Mouse (Mus musculus): Measurements from ENCODE around the gene Dusp6. TPM values are rescaled to one million over a fixed set of nuclear protein-coding genes. Genes with fewer than 3 reads are reported as not detected.

Dusp6 gene
- polyA plus RNA-seq, 1 experiment from 2014 or later = 12.3 TPM

DNA sequence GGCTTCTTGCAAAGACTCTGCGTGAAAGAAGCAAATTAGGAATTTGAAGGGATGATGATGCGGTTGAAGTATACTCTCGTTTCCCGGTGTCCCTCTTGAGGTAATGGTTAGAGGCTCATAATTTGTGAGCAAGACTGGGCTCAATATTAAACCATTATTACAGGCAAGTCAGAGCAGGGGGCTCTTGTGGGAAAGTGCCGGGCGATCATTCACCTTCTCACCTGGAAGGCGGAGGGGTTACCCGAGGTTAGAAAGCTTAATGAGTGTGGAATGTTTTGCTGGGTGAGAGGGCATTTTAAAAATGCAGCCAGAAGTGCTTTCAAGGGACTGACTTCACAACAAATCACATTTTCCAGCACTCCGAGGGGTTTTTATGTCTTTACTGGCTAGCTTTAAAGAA, 36.3 kb downstream of the Dusp6 start:
- ATAC-seq (ENCODE audit: low read depth) (no peak), DNase-seq (no peak)
- Histone ChIP-seq H3K27ac (no peak overlapping the region), H3K27me3 (no peaks in the 10 kb centered on the region), H3K9me3 (replicated peaks) (no peaks in the 10 kb centered on the region), H3K9ac (no peak overlapping the region), H3K4me3 (replicated peaks) (no peak overlapping the region), H3K4me1 (replicated peaks) (no peaks in the 10 kb centered on the region), H3K36me3 (no peaks in the 10 kb centered on the region), H3K4me2 (no peak overlapping the region)
- WGBS (ENCODE audit: insufficient replicate concordance) = 64% methylated on average over 9 of the region's 9 CpGs

DNA sequence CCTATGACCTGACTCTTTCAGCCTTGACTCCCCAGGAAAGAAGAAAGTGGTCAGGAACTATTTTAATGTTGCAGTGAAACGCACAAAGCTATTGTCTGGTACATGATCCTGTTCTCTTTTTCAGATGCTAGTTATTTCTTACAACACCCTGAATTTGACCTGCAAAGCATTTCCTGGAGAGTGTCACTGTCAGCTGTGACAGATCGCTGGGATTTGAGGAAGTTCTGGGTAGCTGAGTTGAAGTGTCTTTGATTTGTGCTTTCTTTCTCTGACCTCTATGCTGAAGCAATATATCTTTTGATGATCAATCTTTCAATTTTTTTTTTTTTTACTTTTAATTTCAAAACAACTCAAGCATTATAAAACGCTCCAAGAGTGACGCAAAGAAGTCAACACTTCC, 39.0 kb downstream of the Dusp6 start:
- Histone ChIP-seq H3K4me2 (no peak overlapping the region), H3K4me3 (replicated peaks) (no peak overlapping the region), H3K27ac (no peak overlapping the region), H3K4me1 (replicated peaks) (no peaks in the 10 kb centered on the region), H3K27me3 (no peaks in the 10 kb centered on the region), H3K9ac (no peak overlapping the region), H3K36me3 (no peaks in the 10 kb centered on the region), H3K9me3 (replicated peaks) (no peaks in the 10 kb centered on the region)
- DNase-seq = no peak
- no peak for ATAC-seq (ENCODE audit: low read depth)
- WGBS (ENCODE audit: insufficient replicate concordance) = 29% methylated on average over 4 of the region's 4 CpGs

DNA sequence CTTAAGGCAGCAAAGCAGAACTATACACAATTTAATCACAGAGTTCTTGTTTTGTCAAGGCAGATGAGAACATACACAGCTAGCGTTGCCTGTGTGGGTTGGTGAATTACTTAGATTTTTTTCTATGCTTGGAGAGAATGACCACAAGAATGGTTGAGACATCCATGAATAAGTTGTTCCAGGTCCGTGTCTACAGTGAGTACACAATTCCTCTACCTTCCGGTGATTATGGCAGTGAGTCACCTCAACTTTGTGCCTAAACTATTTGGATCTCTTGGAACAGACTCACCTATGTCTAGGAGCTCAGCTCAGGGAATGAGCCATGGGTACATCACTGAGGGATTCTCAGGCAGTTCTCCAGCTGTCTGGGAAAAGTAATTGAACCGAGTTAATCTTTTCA, 45.8 kb downstream of the Dusp6 start:
- DNase-seq (no peak), ATAC-seq (ENCODE audit: low read depth) (no peak)
- no peak overlapping the region for H3K4me3 ChIP-seq (replicated peaks)
- WGBS (ENCODE audit: insufficient replicate concordance) = 81% methylated on average over 4 of the region's 4 CpGs
- H3K9ac ChIP-seq = no peak overlapping the region
- H3K9me3 ChIP-seq (replicated peaks) = no peaks in the 10 kb centered on the region
- H3K4me1 ChIP-seq (replicated peaks) = no peaks in the 10 kb centered on the region
- H3K36me3 ChIP-seq = no peaks in the 10 kb centered on the region
- H3K4me2 ChIP-seq = no peak overlapping the region
- H3K27me3 ChIP-seq = no peaks in the 10 kb centered on the region
- H3K27ac ChIP-seq = no peak overlapping the region

DNA sequence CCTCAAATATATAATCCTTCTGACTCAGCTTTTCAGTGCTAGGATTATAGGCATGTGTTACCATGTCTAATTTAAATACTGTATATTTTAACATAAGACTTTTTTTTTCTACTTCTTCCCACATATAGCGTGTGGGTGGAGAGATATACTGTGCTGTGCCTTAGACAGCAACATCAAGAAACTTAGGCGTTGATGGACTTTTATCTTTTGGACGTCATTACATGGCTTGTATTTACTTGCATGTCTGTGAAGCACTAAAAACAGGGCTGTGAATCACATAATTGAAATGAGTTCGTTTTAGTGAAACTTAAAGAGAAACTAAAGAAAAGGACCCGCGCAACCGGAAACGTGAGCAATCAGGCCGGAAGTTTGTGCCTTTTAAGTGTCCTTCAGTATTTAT, 46.6 kb downstream of the Dusp6 start:
- 77% methylated on average over 9 of the region's 9 CpGs for WGBS (ENCODE audit: insufficient replicate concordance)
- H3K4me3 ChIP-seq (replicated peaks) = no peak overlapping the region
- ATAC-seq (ENCODE audit: low read depth) = no peak
- no peak for DNase-seq
- no peaks in the 10 kb centered on the region for H3K9me3 ChIP-seq (replicated peaks)
- H3K9ac ChIP-seq = no peak overlapping the region
- H3K27me3 ChIP-seq = no peaks in the 10 kb centered on the region
- no peaks in the 10 kb centered on the region for H3K4me1 ChIP-seq (replicated peaks)
- H3K36me3 ChIP-seq = no peaks in the 10 kb centered on the region
- H3K4me2 ChIP-seq = no peak overlapping the region
- H3K27ac ChIP-seq = no peak overlapping the region

DNA sequence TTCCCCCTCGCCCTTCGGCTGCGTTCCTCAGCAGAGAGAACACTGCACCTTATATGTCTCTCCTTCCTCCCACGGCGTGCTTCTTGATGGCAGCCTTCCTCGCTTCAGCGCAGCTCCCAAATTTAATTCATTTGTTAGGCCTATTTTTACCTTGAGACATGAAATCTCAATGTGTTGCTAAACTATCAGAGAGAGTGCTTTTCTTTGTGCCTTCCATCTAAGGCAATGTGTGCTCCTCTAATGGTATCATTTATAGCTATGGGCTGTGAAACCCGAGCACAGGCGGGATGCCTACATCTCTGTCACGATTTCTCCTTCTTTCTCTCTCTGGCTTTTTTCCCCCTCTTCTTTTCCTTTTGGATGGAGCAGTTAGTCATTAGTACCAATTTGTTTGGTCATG, 47.2 kb downstream of the Dusp6 start:
- Histone ChIP-seq H3K36me3 (no peaks in the 10 kb centered on the region), H3K9ac (no peak overlapping the region), H3K27me3 (no peaks in the 10 kb centered on the region), H3K4me2 (no peak overlapping the region), H3K4me1 (replicated peaks) (no peaks in the 10 kb centered on the region), H3K9me3 (replicated peaks) (no peaks in the 10 kb centered on the region), H3K4me3 (replicated peaks) (no peak overlapping the region), H3K27ac (no peak overlapping the region)
- ATAC-seq (ENCODE audit: low read depth) (no peak), DNase-seq (no peak)
- 82% methylated on average over 10 of the region's 10 CpGs for WGBS (ENCODE audit: insufficient replicate concordance)

DNA sequence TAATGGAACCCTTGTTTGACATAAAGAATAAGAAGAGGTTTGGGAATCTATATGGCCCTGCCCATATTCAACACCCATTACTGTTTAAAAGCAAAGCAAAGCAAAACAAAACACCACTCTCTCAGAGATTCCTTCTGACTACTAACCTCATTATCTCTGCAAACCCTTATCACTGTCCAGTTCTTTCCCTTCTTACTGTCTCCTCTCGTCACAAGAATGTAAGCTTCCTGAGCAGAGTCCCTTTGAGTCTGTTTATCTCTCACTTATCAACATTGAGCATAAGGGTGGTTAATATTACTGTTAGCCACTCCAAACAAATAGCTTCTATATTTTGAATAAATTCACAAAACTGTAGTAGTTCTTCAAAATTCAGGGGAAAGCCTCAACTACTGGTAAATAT, 48.9 kb downstream of the Dusp6 start:
- no peak overlapping the region for H3K27ac ChIP-seq
- no peaks in the 10 kb centered on the region for H3K27me3 ChIP-seq
- no peak overlapping the region for H3K9ac ChIP-seq
- H3K4me2 ChIP-seq = no peak overlapping the region
- ATAC-seq (ENCODE audit: low read depth) = no peak
- no peak for DNase-seq
- H3K36me3 ChIP-seq = no peaks in the 10 kb centered on the region
- H3K4me3 ChIP-seq (replicated peaks) = no peak overlapping the region
- no peaks in the 10 kb centered on the region for H3K9me3 ChIP-seq (replicated peaks)
- 15% methylated on average over 1 of the region's 1 CpGs for WGBS (ENCODE audit: insufficient replicate concordance)
- H3K4me1 ChIP-seq (replicated peaks) = no peaks in the 10 kb centered on the region

DNA sequence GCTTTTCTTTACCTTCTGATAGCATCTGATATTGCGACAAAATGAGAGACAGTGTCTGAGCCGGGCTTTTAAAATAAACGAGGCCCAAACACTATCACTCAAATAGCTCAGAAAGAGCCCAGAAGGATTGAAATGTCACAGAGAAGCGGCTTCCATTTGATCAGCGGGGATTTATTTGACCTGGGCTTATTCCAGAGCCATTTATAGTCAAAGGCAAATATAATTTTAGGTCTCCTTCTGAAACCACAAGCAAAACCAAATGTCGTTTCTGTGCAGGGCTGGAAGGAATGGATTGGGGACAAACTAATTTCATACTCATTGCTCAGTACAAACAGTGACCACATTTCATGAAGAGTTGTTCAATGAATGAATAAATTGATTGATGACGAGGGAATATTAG, 51.3 kb downstream of the Dusp6 start:
- Histone ChIP-seq H3K9ac (no peak overlapping the region), H3K27me3 (no peaks in the 10 kb centered on the region), H3K4me2 (no peak overlapping the region), H3K9me3 (replicated peaks) (no peaks in the 10 kb centered on the region), H3K36me3 (no peaks in the 10 kb centered on the region), H3K27ac (no peak overlapping the region), H3K4me1 (replicated peaks) (no peaks in the 10 kb centered on the region), H3K4me3 (replicated peaks) (no peak overlapping the region)
- DNase-seq = no peak
- WGBS (ENCODE audit: insufficient replicate concordance) = 60% methylated on average over 7 of the region's 7 CpGs
- no peak for ATAC-seq (ENCODE audit: low read depth)

DNA sequence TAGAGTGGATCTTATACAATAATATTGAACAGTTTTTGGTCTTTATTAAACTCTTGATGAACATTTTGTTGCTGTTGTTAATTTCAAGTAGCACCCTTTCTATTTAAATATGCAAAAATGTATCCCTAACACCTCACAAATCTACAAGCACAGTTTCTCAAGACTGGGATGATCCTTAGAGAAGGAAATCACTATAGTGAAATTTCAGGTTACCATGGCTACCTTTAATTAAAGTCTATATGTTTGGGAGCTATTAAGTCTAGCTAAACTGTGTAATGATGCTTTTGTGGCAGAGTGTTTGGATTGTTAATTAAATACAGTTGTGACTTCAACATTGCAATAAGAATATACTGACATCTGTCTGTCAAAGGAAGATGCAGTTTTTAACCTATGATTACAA, 54.0 kb downstream of the Dusp6 start:
- H3K27ac ChIP-seq = no peak overlapping the region
- ATAC-seq (ENCODE audit: low read depth) (no peak), DNase-seq (no peak)
- no peaks in the 10 kb centered on the region for H3K27me3 ChIP-seq
- H3K36me3 ChIP-seq = no peaks in the 10 kb centered on the region
- H3K4me2 ChIP-seq = no peak overlapping the region
- H3K4me3 ChIP-seq (replicated peaks) = no peak overlapping the region
- H3K4me1 ChIP-seq (replicated peaks) = no peaks in the 10 kb centered on the region
- H3K9ac ChIP-seq = no peak overlapping the region
- no peaks in the 10 kb centered on the region for H3K9me3 ChIP-seq (replicated peaks)

Other genes starting within 250 kb of the Dusp6 start
- 5.1 and 7.2 TPM in 2 replicates for gene Poc1b, start 156.2 kb upstream of the Dusp6 start, polyA plus RNA-seq (2015; fragmentation: Nextera tagmentation; extraction: Ambion mirVana)
- gene Galnt4, start 155.1 kb upstream of the Dusp6 start, polyA plus RNA-seq (2015; fragmentation: Nextera tagmentation; extraction: Ambion mirVana) = 2.6 and 3.6 TPM in 2 replicates
- not detected in 2 replicates for gene Phxr2, start 136.9 kb upstream of the Dusp6 start, polyA plus RNA-seq (2015; fragmentation: Nextera tagmentation; extraction: Ambion mirVana)

Data from liver, embryonic 13.5 days (tissue).